Mouse (Mus musculus) inflammation-experienced regulatory T-cells (primary cell): ENCODE measurements around the gene Cdc5l. TPM values are rescaled to one million over a fixed set of nuclear protein-coding genes. Genes with fewer than 3 reads are reported as not detected.

ENCODE experiments used
- polyA plus RNA-seq, 2 experiments: library from polyadenylated mRNA; unstranded; fragments of 100-300 nt; shearing (Covaris generic); gene quantifications; one replicate each; pipeline ENCODE4 v1.2.1; 2017

The Cdc5l gene
- 10 to 100 TPM; 78.5 to 87.9 TPM for polyA plus RNA-seq

GRCm38 (mm10) chr17:45433419-45434261, at the start of gene Cdc5l:
Gene Cdc5l (minus strand): TSS chr17:45433737.

GRCm38 (mm10) chr17:45474669-45475465, 41.3 kb upstream of the Cdc5l start, which contains the start of gene Spats1:
Gene Spats1 (minus strand): TSS chr17:45475415.

Other genes with a start within 250 kb of the Cdc5l start
- gene Spats1, start 41.7 kb upstream of the Cdc5l start, polyA plus RNA-seq = 1 to 10 TPM in 1 of 2 experiments, under 1 TPM in 1; 0.81 to 3.0 TPM
- gene Aars2, start 73.1 kb upstream of the Cdc5l start, polyA plus RNA-seq = 10 to 100 TPM; 10.9 to 19.2 TPM
- gene Tcte1, start 89.7 kb upstream of the Cdc5l start, polyA plus RNA-seq = under 1 TPM in 1 of 2 experiments, not detected in 1; 0.15 TPM
- under 1 TPM in 1 of 2 experiments, not detected in 1; 0.95 TPM for gene Tmem151b, start 115.9 kb upstream of the Cdc5l start, polyA plus RNA-seq
- 10 to 100 TPM; 60.9 to 66.6 TPM for gene Nfkbie, start 122.0 kb upstream of the Cdc5l start, polyA plus RNA-seq
- gene Slc35b2, start 130.1 kb upstream of the Cdc5l start, polyA plus RNA-seq = 10 to 100 TPM; 60.0 to 69.0 TPM
- 1,000 to 10,000 TPM in 1 of 2 experiments, 100 to 1,000 TPM in 1; 784 to 1,058 TPM for gene Hsp90ab1, start 139.5 kb upstream of the Cdc5l start, polyA plus RNA-seq
- 100 to 1,000 TPM; 102 to 129 TPM for gene Slc29a1, start 165.9 kb upstream of the Cdc5l start, polyA plus RNA-seq
- gene Mymx, start 168.4 kb upstream of the Cdc5l start, polyA plus RNA-seq = not detected
- gene Capn11, start 225.6 kb upstream of the Cdc5l start, polyA plus RNA-seq = 1 to 10 TPM in 1 of 2 experiments, under 1 TPM in 1; 0.70 to 1.0 TPM